Mouse (Mus musculus) adrenal gland, adult (tissue): ENCODE measurements around the gene Sox12.
"Not testable (repeated sequence)": the region's sequence is repeated elsewhere in the genome, so short reads cannot be mapped to it uniquely, and the experiment has no call there.

ENCODE experiments used
- DNase-seq, 2 experiments: peaks; one replicate each; pipeline ENCODE4 v3.0.0; 2022 to 2023; ENCODE audit warnings: low spot score in 1 of 2; ENCODE audit not compliant: inconsistent age in 2 of 2

The Sox12 gene

DNA sequence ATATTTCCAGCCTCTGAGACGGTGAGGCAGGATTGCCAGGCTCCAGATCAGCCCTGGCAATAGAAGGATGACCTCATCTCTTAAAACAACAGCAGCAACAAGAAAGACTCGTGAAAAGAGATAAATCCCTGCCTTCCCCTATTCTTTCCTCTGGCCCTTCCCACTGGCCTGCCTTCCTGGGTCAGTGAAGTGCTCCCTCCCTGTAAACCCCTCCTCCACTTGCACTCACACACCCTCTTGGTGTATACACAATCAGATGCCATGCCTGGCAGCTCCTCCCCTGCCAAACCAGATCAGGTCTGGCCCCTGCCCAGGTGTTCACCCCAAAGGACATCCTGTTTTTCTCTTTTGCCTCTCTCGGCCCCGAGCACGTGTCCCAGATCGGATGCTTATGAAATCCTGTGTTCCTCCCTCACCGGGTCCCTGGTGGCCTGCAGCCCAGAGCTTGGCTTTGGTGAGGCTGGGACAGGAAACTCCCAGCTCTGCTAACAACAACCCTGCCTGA lies 37.5 kb downstream of the Sox12 start:
- peak; percentile 72 to 89 for DNase-seq

DNA sequence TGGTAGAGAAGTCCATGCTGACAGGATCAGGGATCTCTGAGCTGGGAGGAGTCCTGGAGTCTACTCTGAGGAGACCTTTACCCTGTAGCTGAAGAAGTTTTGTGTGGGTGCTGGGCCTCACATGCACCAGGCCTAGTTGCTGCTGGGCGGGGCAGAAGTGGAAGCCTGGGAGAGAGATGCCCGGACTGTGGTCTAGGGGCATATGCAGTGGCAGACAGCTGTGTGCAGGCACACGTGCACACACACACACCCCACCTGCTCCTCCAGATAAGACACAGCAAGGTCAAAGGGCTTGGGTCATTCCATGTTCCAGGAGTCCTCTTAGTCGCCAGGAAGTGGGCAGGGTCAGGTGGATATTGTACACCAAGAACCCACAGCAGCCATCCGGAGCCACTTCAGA lies 38.2 kb downstream of the Sox12 start:
- peak in 1 of 2 experiments; percentile 59 for DNase-seq

DNA sequence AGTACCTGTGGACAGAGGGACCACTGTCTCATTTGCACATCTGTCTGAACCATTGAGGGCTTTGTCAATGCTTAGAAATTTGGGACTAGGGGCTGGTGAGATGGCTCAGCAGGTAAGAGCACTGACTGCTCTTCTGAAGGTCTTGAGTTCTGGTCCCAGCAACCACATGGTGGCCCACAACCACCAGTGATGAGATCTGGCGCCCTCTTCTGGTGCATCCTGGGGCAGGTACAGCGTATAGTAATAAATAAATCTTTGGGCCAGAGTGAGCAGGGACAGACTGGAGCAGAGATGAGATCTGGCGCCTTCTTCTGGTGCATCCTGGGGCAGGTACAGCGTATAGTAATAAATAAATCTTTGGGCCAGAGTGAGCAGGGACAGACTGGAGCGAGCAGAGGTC lies 38.9 kb downstream of the Sox12 start:
- DNase-seq: not testable (repeated sequence)

DNA sequence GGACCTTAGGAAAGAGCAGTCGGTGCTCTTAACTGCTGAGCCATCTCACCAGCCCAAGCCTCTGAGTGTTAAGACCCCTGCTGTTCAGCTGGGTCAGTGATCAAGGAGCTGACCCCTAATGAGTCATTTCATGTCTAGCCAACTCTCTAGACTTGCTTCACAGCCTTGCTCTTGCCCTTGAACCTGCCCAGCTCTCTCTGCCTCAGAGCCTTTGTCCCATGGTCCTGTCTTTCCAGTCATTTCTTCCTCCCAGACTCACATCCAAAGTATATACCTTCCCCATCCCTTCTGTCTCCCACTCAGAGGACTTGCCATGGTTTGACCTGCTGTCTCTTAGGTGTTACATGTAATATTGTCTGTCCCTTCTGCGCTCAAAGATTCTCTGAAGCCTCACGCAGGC lies 40.6 kb downstream of the Sox12 start:
- peak in 1 of 2 experiments; percentile 69 for DNase-seq

DNA sequence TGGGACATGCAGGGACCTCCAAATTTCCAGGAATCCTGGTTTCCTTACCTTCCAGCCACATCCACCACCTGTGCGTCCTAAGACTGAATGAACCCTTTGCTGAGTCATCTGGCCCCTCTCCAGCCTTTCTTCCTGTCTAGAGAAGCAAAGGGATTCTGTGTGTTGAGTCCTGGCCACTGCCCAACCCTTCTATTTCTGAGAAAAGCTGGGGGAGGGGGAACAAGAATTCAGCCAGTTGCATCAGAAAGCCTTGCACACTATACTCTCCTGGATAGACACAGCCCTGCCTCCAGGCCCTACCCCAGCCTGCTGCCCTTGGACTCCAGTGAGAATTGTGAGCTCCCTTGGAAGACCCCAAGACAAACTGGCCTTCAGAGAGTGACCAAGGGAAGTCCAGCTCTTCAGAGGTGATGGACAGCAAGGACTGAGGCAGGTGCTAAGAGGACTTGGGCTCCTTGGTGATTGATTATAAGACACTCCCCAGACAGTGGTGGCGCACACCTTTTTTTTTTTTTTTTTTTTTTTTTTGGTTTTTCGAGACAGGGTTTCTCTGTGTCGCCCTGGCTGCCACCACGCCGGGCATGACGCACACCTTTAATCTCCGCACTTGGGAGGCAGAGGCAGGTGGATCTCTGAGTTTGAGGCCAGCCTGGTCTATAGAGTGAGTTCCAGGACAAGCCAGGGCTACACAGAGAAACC lies 47.9 kb downstream of the Sox12 start:
- DNase-seq: peak; percentile 68 to 91

DNA sequence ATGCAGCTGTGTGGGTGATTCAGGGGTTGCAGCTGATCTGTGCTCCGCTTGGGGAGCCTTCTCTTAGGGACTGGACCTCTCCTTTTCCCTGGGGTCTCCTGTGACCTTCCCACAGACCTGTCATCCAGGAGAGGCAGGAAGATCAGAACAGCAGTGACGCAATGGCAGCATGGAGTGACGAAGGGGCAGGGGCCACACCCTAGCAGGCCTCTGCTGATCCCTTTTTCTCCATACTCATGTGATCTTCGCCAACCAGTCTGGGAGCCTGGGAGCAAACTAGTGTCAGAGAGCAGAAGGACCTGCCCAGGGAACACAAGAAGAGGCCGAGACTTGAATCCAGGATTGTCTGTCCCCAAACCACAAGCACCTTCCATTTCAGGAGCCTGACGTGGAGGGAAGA lies 48.7 kb downstream of the Sox12 start:
- DNase-seq: no peak

DNA sequence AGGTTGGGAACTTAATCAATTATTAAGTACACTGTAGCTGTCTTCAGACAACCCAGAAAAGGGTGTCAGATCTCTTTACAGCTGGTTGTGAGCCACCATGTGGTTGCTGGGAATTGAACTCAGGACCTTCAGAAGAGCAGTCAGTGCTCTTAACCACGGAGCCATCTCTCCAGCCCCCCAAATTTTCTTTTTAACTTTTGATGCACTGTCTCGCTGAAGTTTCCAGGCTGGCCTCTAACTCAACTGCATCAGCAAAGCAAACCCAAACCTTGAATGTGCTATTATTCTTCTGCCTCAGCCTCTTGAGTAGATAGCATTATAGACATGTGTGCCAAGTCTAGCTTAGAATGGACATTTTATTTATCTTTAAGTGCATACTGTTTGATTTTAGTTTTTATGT lies 50.1 kb downstream of the Sox12 start:
- no peak for DNase-seq

GRCm38 (mm10) chr2:152346776-152347465 lies 50.9 kb downstream of the Sox12 start:
- DNase-seq: no peak

GRCm38 (mm10) chr2:152345393-152345792 lies 52.5 kb downstream of the Sox12 start:
- no peak for DNase-seq

GRCm38 (mm10) chr2:152344909-152345308 lies 53.0 kb downstream of the Sox12 start:
- DNase-seq: no peak

DNA sequence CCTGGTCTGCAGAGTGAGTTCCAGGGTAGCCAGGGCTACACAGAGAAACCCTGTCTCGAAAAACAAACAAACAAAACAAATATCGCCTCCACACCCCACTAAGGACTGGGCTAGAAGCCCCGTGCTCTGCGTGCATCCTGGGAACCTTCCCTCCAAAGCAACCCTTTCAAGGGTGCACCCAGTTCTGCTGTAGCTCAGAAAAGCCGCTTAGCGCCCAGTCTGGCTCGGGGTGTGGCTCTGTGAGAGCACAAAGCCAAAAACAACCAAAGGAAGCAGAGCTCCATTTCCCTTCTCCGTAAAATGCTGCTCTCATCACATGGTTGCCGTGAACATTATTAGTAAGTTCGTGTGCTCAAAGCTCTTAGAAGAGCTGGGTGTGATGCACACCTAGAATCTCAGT lies 53.5 kb downstream of the Sox12 start:
- DNase-seq: no peak
